Mouse (Mus musculus) megakaryocyte, embryonic 14.5 days (primary cell): Measurements from ENCODE around the gene Ryk.

Experiments
- FLI1 ChIP-seq: IDR thresholded peaks from 2 replicates; pipeline ENCODE4 v1.6.1; 2012; ENCODE audit warnings: low read length, inconsistent platforms, mixed read lengths
- GATA1 ChIP-seq: IDR thresholded peaks from 3 replicates; pipeline ENCODE4 v1.6.1; 2012; ENCODE audit warnings: mixed read lengths, low read length, inconsistent platforms, borderline replicate concordance

DNA sequence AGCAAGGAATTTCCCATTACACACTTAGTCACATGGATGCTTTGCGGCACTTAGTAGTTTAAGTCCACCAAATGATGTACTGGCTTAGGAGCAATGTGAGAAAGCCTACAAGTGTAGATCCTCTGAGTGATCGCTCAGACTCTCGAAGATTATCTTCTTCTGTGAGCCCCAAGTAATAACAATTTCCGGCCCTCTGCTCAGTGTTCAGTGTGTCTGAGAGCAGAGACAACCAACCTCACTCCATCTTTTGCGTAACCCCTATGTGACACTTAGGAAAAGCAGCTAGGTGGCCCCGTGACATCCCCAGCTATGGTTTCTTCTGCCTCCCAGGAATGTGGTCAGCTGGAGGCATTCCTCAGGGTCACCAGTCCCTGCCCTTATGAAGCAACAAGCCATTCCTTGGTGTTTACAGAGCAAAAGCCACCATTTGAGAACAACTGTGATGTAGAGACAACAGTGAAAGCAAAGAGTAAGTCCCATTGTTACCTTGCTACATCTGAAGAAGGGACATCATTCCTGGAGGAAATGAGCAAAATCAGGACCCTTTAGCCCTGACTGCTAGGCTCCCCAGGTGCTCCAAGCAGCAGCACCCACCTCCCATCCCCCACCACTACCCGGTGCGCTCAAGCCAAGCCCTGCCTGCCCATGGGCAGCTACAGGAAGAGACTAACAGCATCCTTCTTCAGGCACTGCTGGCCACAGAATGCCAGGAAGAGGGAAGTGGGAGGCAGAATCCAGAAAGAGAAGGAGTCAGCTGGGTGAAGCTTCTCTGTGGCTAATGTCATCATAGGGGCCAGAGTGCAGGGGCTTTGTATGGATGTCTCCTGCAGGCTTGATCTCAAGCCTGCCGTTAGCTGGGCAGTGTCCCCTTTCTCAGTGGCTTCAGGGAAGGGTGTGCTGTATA lies 116.6 kb downstream of the Ryk start:
- TF ChIP-seq GATA1: no peak
- TF ChIP-seq FLI1: no peak
